Mouse (Mus musculus): ENCODE data around the gene Lsamp.

- TF ChIP-seq EP300 (IDR thresholded peaks at IDR 0.05) (no peak), CTCF (IDR thresholded peaks at IDR 0.05) (no peak)
These were observed 387.1 kb downstream of the Lsamp start for GRCm38 (mm10) chr16:40371291-40371690.
